Mouse (Mus musculus): Measurements from ENCODE around the gene Zfp1. TPM values are rescaled to one million over a fixed set of nuclear protein-coding genes. Genes with fewer than 3 reads are reported as not detected.

Zfp1 gene
- polyA plus RNA-seq, 1 experiment from 2014 or later = 25.5 TPM

GRCm38 (mm10) chr8:111717866-111718265 is 74.7 kb downstream of the Zfp1 start:
- H3K9me3 ChIP-seq (ENCODE audit: control insufficient read depth, low read length) = no peaks in the 10 kb centered on the region
- no peaks in the 10 kb centered on the region for H3K27me3 ChIP-seq (replicated peaks; ENCODE audit: control insufficient read depth, insufficient read depth, low read length)
- peaks cover 26% of the 10 kb centered on the region; the same call in 1 of the 2 replicates for H3K36me3 ChIP-seq (ENCODE audit: control insufficient read depth, insufficient read depth, low read length)
- H3K4me3 ChIP-seq (ENCODE audit: low read length) = no peak overlapping the region
- H3K4me1 ChIP-seq (ENCODE audit: control insufficient read depth, insufficient read depth, low read depth, low read length) = peaks cover 29% of the 10 kb centered on the region
- peak overlapping the region; percentile 91 for H3K27ac ChIP-seq (ENCODE audit: low read depth, low read length)
- no peak for ATAC-seq
- 34% methylated on average over 6 of the region's 6 CpGs for WGBS
- H3K4me2 ChIP-seq (ENCODE audit: low read length) = no peak overlapping the region
- peak overlapping the region; percentile 8; the same call in 1 of the 2 replicates for H3K9ac ChIP-seq (ENCODE audit: low read depth, low read length)

GRCm38 (mm10) chr8:111718937-111719336 is 75.7 kb downstream of the Zfp1 start:
- peaks cover 29% of the 10 kb centered on the region for H3K4me1 ChIP-seq (ENCODE audit: control insufficient read depth, insufficient read depth, low read depth, low read length)
- no peaks in the 10 kb centered on the region for H3K9me3 ChIP-seq (ENCODE audit: control insufficient read depth, low read length)
- peaks cover 22% of the 10 kb centered on the region; the same call in 1 of the 2 replicates for H3K36me3 ChIP-seq (ENCODE audit: control insufficient read depth, insufficient read depth, low read length)
- H3K27me3 ChIP-seq (replicated peaks; ENCODE audit: control insufficient read depth, insufficient read depth, low read length) = no peaks in the 10 kb centered on the region
- 44% methylated on average over 5 of the region's 5 CpGs for WGBS
- H3K4me2 ChIP-seq (ENCODE audit: low read length) = no peak overlapping the region
- H3K27ac ChIP-seq (ENCODE audit: low read depth, low read length) = 0 out of 2 replicates have a peak overlapping the region, but pooled peaks have one; percentile 19
- H3K4me3 ChIP-seq (ENCODE audit: low read length) = no peak overlapping the region
- ATAC-seq = no peak
- no peak overlapping the region for H3K9ac ChIP-seq (ENCODE audit: low read depth, low read length)

- no peak overlapping the region for H3K9ac ChIP-seq (ENCODE audit: low read depth, low read length)
- H3K4me1 ChIP-seq (ENCODE audit: control insufficient read depth, insufficient read depth, low read depth, low read length) = peaks cover 29% of the 10 kb centered on the region
- no peak overlapping the region for H3K27ac ChIP-seq (ENCODE audit: low read depth, low read length)
- no peaks in the 10 kb centered on the region for H3K27me3 ChIP-seq (replicated peaks; ENCODE audit: control insufficient read depth, insufficient read depth, low read length)
- 72% methylated on average over 4 of the region's 4 CpGs for WGBS
- no peaks in the 10 kb centered on the region for H3K9me3 ChIP-seq (ENCODE audit: control insufficient read depth, low read length)
- no peak for ATAC-seq
- no peak overlapping the region for H3K4me3 ChIP-seq (ENCODE audit: low read length)
- peaks cover 12% of the 10 kb centered on the region; the same call in 1 of the 2 replicates for H3K36me3 ChIP-seq (ENCODE audit: control insufficient read depth, insufficient read depth, low read length)
- H3K4me2 ChIP-seq (ENCODE audit: low read length) = no peak overlapping the region
These were observed 76.9 kb downstream of the Zfp1 start for GRCm38 (mm10) chr8:111720115-111720544.

Small RNA genes lying within 50 kb of the gene (microRNA-seq; reads per million reads assigned to microRNA genes)
- not detected for gene Mir7076

Other genes starting within 250 kb of the Zfp1 start
- gene Fa2h, start 249.6 kb upstream of the Zfp1 start, polyA plus RNA-seq (2015; fragmentation: Nextera tagmentation; extraction: Ambion mirVana) = 0.85 and 1.5 TPM in 2 replicates
- gene Wdr59, start 121.3 kb upstream of the Zfp1 start, polyA plus RNA-seq (2015; fragmentation: Nextera tagmentation; extraction: Ambion mirVana) = 7.6 and 9.3 TPM in 2 replicates
- 65.7 and 69.1 TPM in 2 replicates for gene Znrf1, start 107.3 kb upstream of the Zfp1 start, polyA plus RNA-seq (2015; fragmentation: Nextera tagmentation; extraction: Ambion mirVana)
- gene Ldhd, start 13.0 kb upstream of the Zfp1 start, polyA plus RNA-seq (2015; fragmentation: Nextera tagmentation; extraction: Ambion mirVana) = 1.3 and 1.5 TPM in 2 replicates
- gene Ctrb1, start 47.6 kb downstream of the Zfp1 start, polyA plus RNA-seq (2015; fragmentation: Nextera tagmentation; extraction: Ambion mirVana) = not detected in 2 replicates
- gene Bcar1, start 100.4 kb downstream of the Zfp1 start, polyA plus RNA-seq (2015; fragmentation: Nextera tagmentation; extraction: Ambion mirVana) = 37.6 and 50.0 TPM in 2 replicates
- 202 and 210 TPM in 2 replicates for gene Cfdp1, start 210.9 kb downstream of the Zfp1 start, polyA plus RNA-seq (2015; fragmentation: Nextera tagmentation; extraction: Ambion mirVana)
- gene Tmem170, start 233.3 kb downstream of the Zfp1 start, polyA plus RNA-seq (2015; fragmentation: Nextera tagmentation; extraction: Ambion mirVana) = 3.6 and 4.2 TPM in 2 replicates

Measured in hindbrain, embryonic 16.5 days (tissue).